Mouse (Mus musculus) right cerebral cortex, adult 18-20 months (tissue): ENCODE measurements around the gene Arid4b.
A peak's percentile ranks its signal among the peaks of the same experiment; 100 is the strongest.

Experiments used
- DNase-seq: peaks from one replicate; pipeline ENCODE4 v3.0.0; 2022; ENCODE audit warnings: mixed read lengths

Gene Arid4b

GRCm38 (mm10) chr13:14062209-14063012 is 621 bp upstream of the Arid4b start:
- DNase-seq = no peak

GRCm38 (mm10) chr13:14063942-14064271 is 875 bp downstream of the Arid4b start:
- no peak for DNase-seq

- peak; percentile 14 for DNase-seq
Measured at GRCm38 (mm10) chr13:14064341-14065027, 1.5 kb downstream of the Arid4b start.

- DNase-seq = no peak
Measured at GRCm38 (mm10) chr13:14065028-14065380, 2.0 kb downstream of the Arid4b start.

- DNase-seq = no peak
Measured at GRCm38 (mm10) chr13:14065701-14066100, 2.7 kb downstream of the Arid4b start.

- no peak for DNase-seq
Measured at GRCm38 (mm10) chr13:14068035-14068434, 5.0 kb downstream of the Arid4b start.

GRCm38 (mm10) chr13:14069291-14069690 is 6.3 kb downstream of the Arid4b start:
- DNase-seq = no peak

- no peak for DNase-seq
Measured at GRCm38 (mm10) chr13:14074371-14074770, 11.3 kb downstream of the Arid4b start.

GRCm38 (mm10) chr13:14075326-14075725 is 12.3 kb downstream of the Arid4b start:
- no peak for DNase-seq

- DNase-seq = no peak
Measured at GRCm38 (mm10) chr13:14088669-14089068, 25.6 kb downstream of the Arid4b start.

GRCm38 (mm10) chr13:14103026-14103425 is 40.0 kb downstream of the Arid4b start:
- no peak for DNase-seq

- no peak for DNase-seq
Measured at GRCm38 (mm10) chr13:14110154-14110873, 47.3 kb downstream of the Arid4b start.

- DNase-seq = no peak
Measured at GRCm38 (mm10) chr13:14111146-14111545, 48.1 kb downstream of the Arid4b start.

- no peak for DNase-seq
Measured at GRCm38 (mm10) chr13:14113746-14114528, 50.9 kb downstream of the Arid4b start.

- DNase-seq = no peak
Measured at GRCm38 (mm10) chr13:14115805-14116204, 52.8 kb downstream of the Arid4b start.

GRCm38 (mm10) chr13:14131651-14132050 is 68.6 kb downstream of the Arid4b start:
- DNase-seq = no peak

GRCm38 (mm10) chr13:14142294-14142966 is 79.4 kb downstream of the Arid4b start:
- no peak for DNase-seq

- no peak for DNase-seq
Measured at GRCm38 (mm10) chr13:14177989-14178388, 115.0 kb downstream of the Arid4b start.

- DNase-seq = no peak
Measured at GRCm38 (mm10) chr13:14179669-14180068, 116.6 kb downstream of the Arid4b start.

GRCm38 (mm10) chr13:14245946-14246345 is 182.9 kb downstream of the Arid4b start:
- no peak for DNase-seq
